Mouse (Mus musculus) embryonic fibroblast, embryonic 13.5 days (primary cell): Measurements from ENCODE around the gene Amacr.

Experiments used
- CTCF ChIP-seq: IDR thresholded peaks from 2 replicates; pipeline ENCODE4 v1.5.1; 2011; ENCODE audit warnings: mild to moderate bottlenecking, control low read depth, low read length, moderate library complexity, borderline replicate concordance; ENCODE audit not compliant: insufficient read depth
- POLR2A ChIP-seq: IDR thresholded peaks from 2 replicates; pipeline ENCODE4 v1.6.1; 2011; ENCODE audit warnings: low read depth, mild to moderate bottlenecking, control low read depth, low read length, moderate library complexity

- TF ChIP-seq CTCF (no peak), POLR2A (no peak)
These were observed 47.6 kb upstream of the Amacr start for GRCm38 (mm10) chr15:10933930-10934329.
